Mouse (Mus musculus): ENCODE results near the gene Sars. TPM values are rescaled to one million over a fixed set of nuclear protein-coding genes. Genes with fewer than 3 reads are reported as not detected.

Gene Sars
- polyA plus RNA-seq, 2 experiments from 2014 or later = 146 to 151 TPM

DNA sequence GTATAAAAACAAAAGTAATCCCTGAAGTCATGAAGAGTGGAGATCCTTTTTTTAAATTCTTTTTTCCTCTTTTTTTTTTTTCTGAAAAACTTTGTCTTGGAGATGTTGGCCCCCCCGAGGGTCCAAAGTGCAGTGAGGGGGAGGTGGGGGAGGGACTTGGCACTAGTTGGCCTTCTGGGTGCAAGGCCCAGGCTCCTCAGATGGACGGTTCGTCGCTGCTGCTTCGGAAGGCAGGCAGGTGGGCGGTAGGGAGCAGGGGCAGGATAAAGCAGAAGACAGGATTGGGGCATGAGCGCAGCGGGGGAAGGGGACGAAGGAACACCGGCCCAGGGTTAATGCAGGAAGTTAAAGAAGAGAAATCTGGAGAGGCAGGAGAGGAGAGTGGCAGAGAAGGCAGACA, 52.7 kb downstream of the Sars start:
- ATAC-seq = no peak

DNA sequence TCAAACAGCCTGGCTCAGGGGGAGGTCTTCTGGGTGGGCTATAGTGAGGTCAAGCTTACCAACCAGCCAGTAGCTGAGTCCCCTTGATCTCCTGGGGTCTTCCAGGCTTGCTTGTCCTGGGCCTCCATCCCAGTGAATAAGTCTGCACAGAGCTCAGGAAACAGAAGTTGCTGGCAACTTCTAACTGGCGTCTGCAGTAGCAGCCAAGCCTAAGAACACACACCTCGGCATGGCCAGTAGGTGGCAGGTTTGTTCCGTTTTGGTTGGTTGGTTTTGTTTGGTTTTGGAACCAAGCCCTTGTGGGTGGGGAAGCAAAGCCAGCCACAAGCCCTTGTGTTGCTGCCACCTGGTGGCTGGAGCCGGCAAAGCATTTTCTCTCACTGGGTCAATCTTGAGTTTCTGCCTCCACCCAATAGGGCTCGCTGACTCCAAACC, 55.9 kb downstream of the Sars start:
- ATAC-seq = peak; percentile 99

DNA sequence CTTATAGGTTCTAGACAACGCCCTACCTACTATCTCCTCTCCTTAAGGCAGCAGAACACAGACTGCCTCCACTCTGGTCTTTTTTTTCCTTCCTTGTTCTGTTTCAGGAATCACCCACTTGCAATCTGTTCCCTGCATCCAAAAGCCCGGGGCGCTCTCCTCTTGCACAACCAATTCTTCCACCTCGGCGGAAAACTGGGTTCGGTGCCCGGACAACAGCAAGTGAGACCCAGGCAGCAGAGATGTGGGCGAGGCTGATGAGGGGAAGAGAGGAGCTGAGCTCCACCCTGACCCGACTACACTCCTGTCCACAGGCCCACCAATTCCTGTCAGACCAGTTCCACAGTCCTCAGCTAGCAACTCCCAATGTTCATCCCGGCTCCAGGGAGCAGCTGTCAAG, 58.8 kb downstream of the Sars start:
- ATAC-seq = no peak

DNA sequence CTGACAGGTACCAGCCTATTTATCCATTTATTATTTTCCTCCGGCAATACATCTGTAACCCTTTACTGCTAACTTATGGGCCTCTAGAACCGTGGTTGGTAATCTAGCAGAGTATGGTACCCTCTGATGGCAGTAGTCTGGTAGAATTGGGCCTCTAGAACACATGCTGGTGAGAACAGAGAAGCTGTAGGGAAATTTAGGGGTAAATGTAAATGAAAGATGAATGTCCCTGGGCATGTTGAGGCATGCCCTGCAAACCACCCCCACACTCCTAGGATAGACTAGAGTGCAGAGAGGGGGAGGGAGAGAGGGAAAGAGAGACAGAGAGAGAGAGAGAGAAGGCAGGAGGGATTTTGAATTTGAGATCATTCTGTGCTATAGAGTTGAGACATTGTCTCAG, 60.6 kb downstream of the Sars start:
- no peak for ATAC-seq

DNA sequence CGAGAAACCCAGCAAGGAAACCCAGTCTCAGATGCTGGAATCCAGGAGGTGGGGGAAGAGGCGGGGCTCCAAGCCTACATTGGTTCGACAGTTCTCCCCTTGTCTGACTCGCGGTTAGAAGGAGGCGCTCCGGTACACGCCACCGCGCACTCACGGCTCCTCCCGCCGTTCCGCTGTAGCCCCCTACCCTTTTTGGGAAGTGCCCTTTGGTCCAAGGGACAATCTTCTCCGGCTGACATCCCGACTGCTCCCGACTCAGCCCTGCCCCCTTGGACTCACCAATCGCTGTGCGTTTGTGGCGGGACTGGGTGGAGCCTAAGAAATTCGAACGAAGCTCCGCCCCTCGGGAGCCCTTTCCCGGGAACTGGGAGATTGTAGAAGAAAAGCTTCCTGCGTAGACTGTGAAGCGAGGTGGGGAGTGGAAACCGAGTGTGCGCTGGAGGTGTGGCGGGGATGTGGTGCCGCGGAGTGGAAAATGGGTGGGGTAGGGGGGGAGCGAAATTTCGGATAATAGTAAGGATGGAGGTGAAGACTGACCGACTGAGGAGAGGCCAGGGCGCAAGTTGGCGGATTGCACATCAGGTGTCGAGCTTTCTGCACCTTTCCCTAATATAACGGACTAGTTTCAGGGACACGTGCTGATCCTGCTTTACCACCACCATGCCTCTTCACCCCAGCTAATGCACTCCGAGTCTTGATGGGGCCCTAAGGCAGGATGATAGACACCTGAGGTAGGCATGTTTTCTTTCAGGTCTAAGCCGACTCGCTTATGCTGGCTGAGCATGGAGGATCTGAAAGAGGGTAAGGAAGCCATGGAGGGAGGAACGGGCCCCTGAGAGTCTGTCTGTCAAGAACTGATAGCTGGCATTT, 61.3 kb downstream of the Sars start, which contains the start of gene Psrc1:
TSS of gene Psrc1 (plus strand) at position 355 of the 870 bp plus-strand sequence.
- ATAC-seq = peak; percentile 65

DNA sequence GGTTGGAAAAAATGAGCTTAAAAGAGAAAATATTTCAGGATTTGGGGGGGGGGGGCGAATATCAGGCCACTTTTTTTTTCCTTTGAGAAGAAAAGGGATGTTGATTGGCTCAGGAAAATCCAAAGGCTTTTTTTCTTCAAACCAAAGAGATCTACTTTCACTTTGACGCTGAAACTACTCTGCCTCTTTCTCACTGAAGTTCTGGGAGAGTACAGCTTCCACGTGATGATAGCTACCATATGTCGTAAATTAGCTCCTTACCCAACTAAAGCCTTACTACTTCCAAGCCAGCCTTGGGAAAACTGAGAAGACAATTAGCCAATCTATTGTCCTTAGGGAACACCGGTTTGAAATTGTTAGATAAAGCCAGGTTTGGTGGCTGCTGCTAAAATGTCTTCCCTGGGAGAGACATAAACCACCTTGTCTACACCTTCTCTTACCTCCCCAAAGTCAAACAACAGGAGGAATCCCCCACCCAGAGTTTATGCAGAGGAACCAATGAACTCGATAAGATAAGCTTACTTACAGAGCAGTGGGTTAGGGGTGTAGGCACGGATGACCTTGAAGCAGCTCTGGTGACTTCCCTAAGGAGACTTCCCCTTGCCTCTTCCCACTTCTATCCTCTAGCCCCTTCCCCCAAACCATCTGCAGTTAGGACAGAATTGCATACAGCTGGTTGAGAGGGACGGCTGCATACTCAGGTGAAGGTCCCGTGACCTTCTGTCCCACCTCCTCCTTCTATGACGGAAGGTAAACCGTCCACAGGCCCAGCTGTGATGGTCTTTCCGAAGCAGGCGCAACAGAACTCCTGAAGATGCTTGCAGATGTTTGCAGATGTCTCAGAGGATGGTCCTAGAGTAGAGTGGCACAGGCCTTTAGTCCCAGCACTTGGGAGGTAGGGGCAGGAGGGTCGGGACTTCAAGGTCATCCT, 62.8 kb downstream of the Sars start:
- ATAC-seq = peak; percentile 38

DNA sequence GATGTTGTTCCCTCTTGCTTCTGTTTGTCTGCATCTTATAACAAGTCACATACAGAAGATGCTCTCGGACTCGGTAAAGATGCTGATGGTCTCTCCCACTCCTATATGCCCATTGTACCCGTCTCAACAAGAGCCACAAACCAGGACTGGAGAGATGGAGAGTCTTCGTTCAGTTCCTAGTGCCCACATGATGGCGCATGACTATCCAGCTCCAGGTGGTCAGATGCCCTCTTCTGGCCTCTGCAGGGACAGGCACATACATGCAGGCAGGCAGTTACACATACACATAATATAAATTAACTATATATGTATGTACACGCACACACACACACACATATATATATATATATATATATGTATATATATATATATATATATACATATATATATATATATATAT, 64.3 kb downstream of the Sars start:
- no peak for ATAC-seq

DNA sequence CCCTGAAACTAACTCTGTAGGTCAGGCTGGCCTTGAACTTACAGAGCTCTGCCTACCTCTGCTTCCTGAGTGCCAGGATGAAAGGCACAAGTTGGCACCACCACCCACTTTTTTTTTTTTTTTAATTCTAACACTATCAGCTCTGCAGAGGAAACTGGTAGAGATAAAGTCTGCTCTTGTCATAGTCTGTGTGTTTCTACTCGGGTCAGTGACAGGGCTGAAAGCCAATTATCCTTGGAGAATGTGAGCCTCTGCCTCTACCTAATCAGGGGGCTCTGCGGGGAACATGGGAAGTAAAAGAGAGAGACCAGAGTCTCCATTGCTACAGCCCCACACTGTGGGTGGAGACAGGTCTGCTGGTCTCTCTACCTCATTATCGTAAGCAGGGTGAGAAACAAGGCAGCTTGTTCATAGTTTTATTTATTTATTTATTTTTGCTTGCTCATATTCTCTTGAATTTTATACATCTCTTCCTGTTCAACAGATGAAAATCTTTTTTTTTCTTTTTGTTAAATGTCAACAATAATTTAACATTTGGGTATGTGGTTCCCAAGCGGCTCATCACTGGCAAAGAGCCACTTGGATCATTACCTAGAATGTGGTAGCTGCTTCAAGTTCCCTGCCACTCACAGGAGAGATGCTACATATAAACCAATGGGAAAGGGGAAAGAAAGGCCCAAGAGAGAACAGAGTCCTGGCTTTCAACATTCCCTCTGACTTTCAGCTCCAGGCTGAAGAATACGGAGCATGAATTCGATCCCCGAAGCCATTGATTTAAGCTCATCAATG, 65.9 kb downstream of the Sars start:
- no peak for ATAC-seq

Other genes with a start within 250 kb of the Sars start
- 1 to 10 TPM; 5.9 to 6.9 TPM for gene Cyb561d1, start 244.0 kb downstream of the Sars start, polyA plus RNA-seq (2017; shearing (Covaris generic))
- 1 to 10 TPM; 4.3 to 7.8 TPM for gene Atxn7l2, start 234.3 kb downstream of the Sars start, polyA plus RNA-seq (2017; shearing (Covaris generic))
- not detected for gene Sypl2, start 218.6 kb downstream of the Sars start, polyA plus RNA-seq (2017; shearing (Covaris generic))
- gene Psma5, start 188.3 kb downstream of the Sars start, polyA plus RNA-seq (2017; shearing (Covaris generic)) = 100 to 1,000 TPM; 196 to 245 TPM
- under 1 TPM in 1 of 2 experiments, not detected in 1; 0.07 TPM for gene Sort1, start 161.1 kb downstream of the Sars start, polyA plus RNA-seq (2017; shearing (Covaris generic))
- not detected for gene Mybphl, start 80.3 kb downstream of the Sars start, polyA plus RNA-seq (2017; shearing (Covaris generic))
- gene Psrc1, start 61.4 kb downstream of the Sars start, polyA plus RNA-seq (2017; shearing (Covaris generic)) = 10 to 100 TPM in 1 of 2 experiments, 1 to 10 TPM in 1; 7.8 to 10.3 TPM
- under 1 TPM; 0.33 to 0.65 TPM for gene Celsr2, start 29.7 kb downstream of the Sars start, polyA plus RNA-seq (2017; shearing (Covaris generic))
- not detected for gene 1700013F07Rik, start 88.9 kb upstream of the Sars start, polyA plus RNA-seq (2017; shearing (Covaris generic))
- gene 5330417C22Rik, start 91.3 kb upstream of the Sars start, polyA plus RNA-seq (2017; shearing (Covaris generic)) = 1 to 10 TPM; 1.2 to 1.4 TPM
- gene Tmem167b, start 117.3 kb upstream of the Sars start, polyA plus RNA-seq (2017; shearing (Covaris generic)) = 10 to 100 TPM; 26.1 to 27.0 TPM
- gene Taf13, start 126.5 kb upstream of the Sars start, polyA plus RNA-seq (2017; shearing (Covaris generic)) = 10 to 100 TPM; 18.3 to 24.5 TPM
- 1 to 10 TPM; 6.1 to 9.1 TPM for gene Wdr47, start 146.1 kb upstream of the Sars start, polyA plus RNA-seq (2017; shearing (Covaris generic))
- 10 to 100 TPM; 55.0 to 62.4 TPM for gene Clcc1, start 208.7 kb upstream of the Sars start, polyA plus RNA-seq (2017; shearing (Covaris generic))